ENCODE assay signal across 11 mouse cellular contexts in the genomic region with DNA sequence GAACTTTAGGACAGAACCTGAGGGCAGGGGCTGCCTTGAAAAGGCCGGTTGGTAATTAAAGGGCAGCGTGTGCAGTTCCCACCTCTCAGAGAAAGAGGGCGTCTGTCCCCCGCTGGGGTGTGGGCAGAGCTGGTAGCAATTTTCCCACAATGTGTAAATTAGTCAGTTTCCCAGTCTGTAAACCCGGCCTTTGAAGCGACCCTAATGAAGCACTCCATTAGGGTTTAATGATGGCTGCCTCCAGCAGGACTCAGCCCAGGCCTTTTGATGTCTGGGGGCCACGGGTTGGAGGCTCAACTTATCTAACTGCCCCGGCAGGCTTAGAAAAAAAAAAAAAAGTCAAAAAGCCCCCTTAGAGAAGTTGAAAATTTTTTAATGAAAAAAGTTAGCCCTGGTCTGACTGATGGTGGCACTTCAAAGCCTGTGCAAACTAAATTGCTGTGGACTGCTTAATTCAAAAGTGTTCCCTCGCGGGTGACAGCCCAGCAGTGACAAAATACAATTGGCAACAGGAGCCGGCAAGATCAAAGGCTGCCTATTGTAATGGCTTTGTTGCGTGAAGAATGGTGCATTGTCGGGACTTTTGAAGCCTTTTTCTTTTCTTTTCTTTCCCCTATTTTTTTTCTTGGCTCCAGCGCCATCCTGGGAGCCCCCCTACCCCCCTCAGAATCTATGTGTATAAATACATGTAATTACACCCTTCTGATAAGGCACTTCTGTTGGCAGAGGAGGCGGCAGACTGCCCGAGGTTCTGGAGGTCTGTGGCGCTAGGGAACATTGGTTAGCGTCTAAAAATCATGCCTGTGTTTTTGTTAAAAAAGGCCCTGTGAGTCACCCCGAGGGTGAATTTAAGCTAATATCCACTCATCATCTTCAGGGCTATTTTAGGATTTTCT.
DNase-seq lines count a peak whose midpoint lies in the region; ATAC-seq and TF ChIP-seq lines count a peak whose summit lies in the region.
"Had no signal": no experiment of that assay in that cellular context is flagged by ENCODE, and none has a peak within 500 bp of the region (broad histone marks: within the 10 kb centered on the region; RNA-seq: fewer than 3 reads in every experiment).

No protein-coding gene starts in this region.

- H3K4me1 ChIP-seq in heart, embryonic 11.5 days (ENCODE audit: control insufficient read depth, insufficient read depth, low read length): peaks cover 18% of the 10 kb centered on the region
- no peaks in the 10 kb centered on the region for H3K4me1 ChIP-seq in stomach, postnatal 0 days (replicated peaks; ENCODE audit: control insufficient read depth, insufficient read depth)
- peaks cover 8% of the 10 kb centered on the region; the same call in 1 of the 2 replicates for H3K4me1 ChIP-seq in cerebellum, adult 2 months (ENCODE audit: control insufficient read depth, insufficient read depth, low read length)

- no peak for ATAC-seq in heart, embryonic 11.5 days (replicated peaks; ENCODE audit: insufficient number of reproducible peaks, low FRiP score, low TSS enrichment)
- no peak for ATAC-seq in stomach, postnatal 0 days (ENCODE audit: low FRiP score, low TSS enrichment)

- no peak overlapping the region for H3K9ac ChIP-seq in heart, embryonic 11.5 days (ENCODE audit: low read depth, low read length)
- no peak overlapping the region for H3K9ac ChIP-seq in stomach, postnatal 0 days (ENCODE audit: low read length)
- H3K9ac ChIP-seq: limb, embryonic 15.5 days had no signal

- intact Hi-C loops in left cerebral cortex, postnatal 4 days (cut with DNase I): no loop called here

- no peak for TF ChIP-seq EP300 in stomach, postnatal 0 days (optimal IDR thresholded peaks at IDR 0.05)

- no peak for DNase-seq in heart, adult 18-20 months
- peak; percentile 38 to 49 for DNase-seq in right cerebral cortex, postnatal 10 days (ENCODE audit: low spot score in 2 of 2)
- DNase-seq in right cerebral cortex, adult 2 months (ENCODE audit: low spot score in 2 of 2): no peak
- DNase-seq in left cerebral cortex, postnatal 4 days: peak; percentile 15
- DNase-seq in stomach, postnatal 0 days (ENCODE audit: low spot score): no peak
- DNase-seq in right cerebral cortex, postnatal 25 days: no peak
- DNase-seq in cerebellum, adult 2 months: no peak
- DNase-seq: adrenal gland, postnatal 14 days; B cell, adult 2 months had no signal

- no peak for TF ChIP-seq POLR2A in cerebellum, adult 2 months (IDR thresholded peaks at IDR 0.05; ENCODE audit: borderline replicate concordance, insufficient read depth, low read length)

- H3K27me3 ChIP-seq in heart, embryonic 11.5 days (ENCODE audit: control insufficient read depth, insufficient read depth, low read length): peaks cover 59% of the 10 kb centered on the region
- H3K27me3 ChIP-seq in stomach, postnatal 0 days (ENCODE audit: control insufficient read depth, insufficient read depth, low read length): no peaks in the 10 kb centered on the region
- H3K27me3 ChIP-seq in cerebellum, adult 2 months (ENCODE audit: control insufficient read depth, insufficient read depth, low read length): peaks cover 1% of the 10 kb centered on the region; the same call in 1 of the 2 replicates

- H3K27ac ChIP-seq in heart, embryonic 11.5 days (ENCODE audit: low read depth, low read length): no peak overlapping the region
- H3K27ac ChIP-seq in stomach, postnatal 0 days (replicated peaks): no peak overlapping the region
- H3K27ac ChIP-seq in cerebellum, adult 2 months (ENCODE audit: insufficient read depth, low read length): no peak overlapping the region
- H3K27ac ChIP-seq: limb, embryonic 15.5 days had no signal

- H3K4me3 ChIP-seq in heart, embryonic 11.5 days (ENCODE audit: low read depth, low read length): no peak overlapping the region
- no peak overlapping the region for H3K4me3 ChIP-seq in stomach, postnatal 0 days (ENCODE audit: low read depth, low read length)
- H3K4me3 ChIP-seq in cerebellum, adult 2 months (replicated peaks; ENCODE audit: insufficient read depth, low read depth, low read length): no peak overlapping the region
- H3K4me3 ChIP-seq: limb, embryonic 15.5 days had no signal

- peak overlapping the region; percentile 22 for H3K4me2 ChIP-seq in heart, embryonic 11.5 days
- no peak overlapping the region for H3K4me2 ChIP-seq in stomach, postnatal 0 days (replicated peaks; ENCODE audit: low read depth)
- H3K4me2 ChIP-seq: limb, embryonic 15.5 days had no signal

- peak; percentile 40 for TF ChIP-seq CTCF in stomach, postnatal 0 days (IDR thresholded peaks at IDR 0.05; ENCODE audit: low read depth)
- no peak for TF ChIP-seq CTCF in cerebellum, adult 2 months (IDR thresholded peaks at IDR 0.05; ENCODE audit: borderline replicate concordance, insufficient read depth, low read depth, low read length)

- H3K36me3 ChIP-seq in heart, embryonic 11.5 days (ENCODE audit: control insufficient read depth, insufficient read depth, low read length): no peaks in the 10 kb centered on the region
- H3K36me3 ChIP-seq in stomach, postnatal 0 days (ENCODE audit: control insufficient read depth, insufficient read depth, low read length): no peaks in the 10 kb centered on the region
- H3K36me3 ChIP-seq: limb, embryonic 15.5 days had no signal

- 5% methylated on average over 19 of the region's 19 CpGs for WGBS in heart, embryonic 11.5 days (ENCODE audit: insufficient replicate concordance)
- WGBS in stomach, postnatal 0 days: 22% methylated on average over 19 of the region's 19 CpGs
- WGBS in cerebellum, adult 2 months: 39% methylated on average over 19 of the region's 19 CpGs

- no peaks in the 10 kb centered on the region for H3K9me3 ChIP-seq in heart, embryonic 11.5 days (replicated peaks; ENCODE audit: control insufficient read depth, low read length)
- no peaks in the 10 kb centered on the region for H3K9me3 ChIP-seq in stomach, postnatal 0 days (ENCODE audit: control insufficient read depth, low read length)
- H3K9me3 ChIP-seq: limb, embryonic 15.5 days had no signal

Comparison
In these comparisons a context has a peak if more than half of its experiments do, and no peak if none do; other contexts are left out.
1. DNase-seq: peak in right cerebral cortex, postnatal 10 days (2 of 2) and left cerebral cortex, postnatal 4 days (single experiment); none in heart, adult 18-20 months (0 of 2), right cerebral cortex, adult 2 months (0 of 2), stomach, postnatal 0 days (single experiment), right cerebral cortex, postnatal 25 days (single experiment) and cerebellum, adult 2 months (0 of 2).